Mouse (Mus musculus) pancreas, adult 10 weeks (tissue): ENCODE data around the gene Olfr578. TPM values are rescaled to one million over a fixed set of nuclear protein-coding genes. Genes with fewer than 3 reads are reported as not detected.

Experiments used
- polyA plus RNA-seq: library from polyadenylated mRNA; stranded (reverse); fragments of 350-450 nt; fragmentation: Illumina TruSeq; extraction: RNeasy Lipid Tissue Mini Kit (QIAGEN cat#74804); gene quantifications from one replicate; pipeline ENCODE4 v1.2.3, GENCODE M21; 2015; ENCODE audit warnings: low read depth, low replicate concordance; ENCODE audit not compliant: insufficient read depth

Gene Olfr578
- not detected for polyA plus RNA-seq

DNA sequence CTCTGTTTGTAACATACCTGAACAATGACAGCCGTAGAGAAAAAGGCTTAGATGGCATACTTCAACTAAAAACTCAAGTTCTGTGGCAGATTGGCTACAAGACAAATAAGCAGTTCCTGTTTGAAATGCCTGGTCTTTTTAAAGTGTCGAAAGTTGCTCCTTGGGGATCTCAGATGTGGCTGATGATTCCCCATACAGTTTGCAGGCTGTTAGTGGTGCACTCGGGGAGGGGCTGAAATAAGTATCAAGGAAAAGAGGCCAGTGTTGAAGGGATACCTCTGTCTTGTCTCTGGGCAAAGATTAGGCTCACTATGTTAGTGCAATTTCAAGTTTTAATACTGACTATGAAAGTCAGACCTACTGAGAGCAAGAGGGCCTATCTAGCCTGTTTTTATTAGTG is at the start of gene Olfr578:
Gene Olfr578, minus strand, starts transcription at position 101 of the 400 bp plus-strand sequence.

DNA sequence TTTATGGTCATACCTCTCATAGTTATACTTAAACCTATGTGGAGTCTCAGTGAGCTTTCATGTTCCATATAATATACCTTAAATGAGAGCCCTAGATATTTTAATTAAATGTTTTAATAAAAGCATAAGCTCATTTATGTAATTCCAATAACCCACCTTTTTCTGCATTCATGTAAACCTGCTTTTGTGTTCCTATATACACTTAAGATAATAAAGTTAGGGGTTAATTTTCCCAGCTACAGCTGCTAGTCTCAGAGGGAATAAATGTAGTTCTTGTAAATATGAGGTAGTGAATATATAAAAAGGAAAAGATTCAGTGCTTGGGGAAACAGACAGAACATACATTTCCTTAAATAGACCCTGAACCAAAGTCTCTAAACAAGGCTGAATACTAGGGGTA is 48.6 kb upstream of the Olfr578 start, which contains the start of gene Olfr582:
Gene Olfr582, plus strand, starts transcription at position 301 of the 400 bp plus-strand sequence.

DNA sequence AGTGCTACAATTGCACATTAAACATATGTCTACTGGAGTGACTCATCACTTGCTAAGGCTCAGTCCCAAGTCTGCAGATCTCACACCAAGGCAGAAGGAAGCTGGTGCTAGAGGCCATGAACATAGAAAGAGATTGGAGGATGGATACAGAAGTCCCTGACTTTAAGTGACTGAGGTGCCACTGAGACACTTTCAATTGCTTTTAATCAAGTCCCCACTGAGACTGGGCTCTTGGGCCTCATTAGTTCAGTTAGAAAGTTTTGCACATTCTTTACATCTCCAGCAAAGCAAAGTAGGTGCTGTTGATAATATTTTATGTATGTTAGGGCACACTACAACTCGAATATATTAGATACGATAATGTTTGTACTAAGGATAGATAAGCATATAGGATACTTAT is 13.3 kb downstream of the Olfr578 start, which contains the start of gene Olfr577:
Gene Olfr577, minus strand, starts transcription at position 101 of the 400 bp plus-strand sequence.

DNA sequence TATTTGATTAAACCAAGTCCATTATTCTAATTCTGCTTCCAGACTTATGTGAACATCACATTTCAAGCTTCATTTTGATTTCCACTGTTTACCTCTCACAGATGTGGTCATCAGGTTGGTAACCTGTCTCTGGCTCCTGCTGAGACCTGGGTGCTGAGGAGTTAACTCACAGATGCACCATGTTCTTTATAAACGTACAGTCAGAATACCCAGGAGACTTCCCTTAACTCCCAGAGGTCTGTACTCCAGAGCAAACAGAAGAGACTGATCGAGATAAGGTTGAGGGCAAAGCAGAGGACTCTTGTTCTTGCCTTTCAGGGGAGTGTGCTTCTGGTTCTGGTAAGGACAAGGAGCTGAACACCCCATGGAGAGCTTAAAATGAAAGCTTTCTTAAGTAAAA is 26.8 kb downstream of the Olfr578 start, which contains the start of gene Olfr576:
Gene Olfr576, plus strand, starts transcription at position 301 of the 400 bp plus-strand sequence.

DNA sequence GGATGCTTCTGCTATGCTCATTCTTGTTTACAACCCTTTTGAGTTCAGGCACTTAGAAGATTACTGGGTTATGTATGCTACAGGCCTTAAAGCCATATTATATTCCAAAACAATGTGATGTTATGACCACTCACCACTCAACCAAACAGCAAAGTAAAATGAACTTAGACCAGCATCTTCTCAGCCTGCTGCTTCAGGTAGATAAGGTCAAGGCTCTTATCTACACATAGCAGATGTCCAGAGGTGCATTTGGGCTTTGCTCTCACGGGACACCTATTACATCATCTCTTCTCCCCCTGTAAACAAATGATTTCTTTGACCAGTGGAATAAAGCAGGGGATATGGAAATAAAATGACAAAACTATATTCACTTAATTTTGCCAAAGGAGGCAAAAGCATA is 30.5 kb downstream of the Olfr578 start, which contains the start of gene Olfr575:
Gene Olfr575, minus strand, starts transcription at position 183 of the 400 bp plus-strand sequence.

DNA sequence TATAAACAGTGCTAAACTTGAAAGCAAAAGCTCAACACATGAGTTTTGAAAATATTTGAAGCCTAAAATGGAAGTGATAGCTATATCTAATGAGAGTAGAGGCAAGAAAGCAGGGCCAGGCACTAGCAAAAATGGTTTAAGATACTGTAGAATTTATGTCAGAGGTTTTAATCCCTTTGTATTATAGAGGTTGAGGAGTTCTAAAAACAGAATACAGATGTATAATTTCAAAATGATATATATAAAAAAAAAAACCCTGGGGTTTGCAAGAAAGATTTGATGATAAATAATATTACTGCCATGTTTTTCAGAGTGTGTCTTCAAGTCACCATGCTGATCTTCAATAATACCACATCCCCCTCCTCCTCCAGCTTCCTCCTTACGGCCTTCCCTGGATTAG is 41.0 kb downstream of the Olfr578 start, which contains the start of gene Olfr574:
Gene Olfr574, plus strand, starts transcription at position 301 of the 400 bp plus-strand sequence.

DNA sequence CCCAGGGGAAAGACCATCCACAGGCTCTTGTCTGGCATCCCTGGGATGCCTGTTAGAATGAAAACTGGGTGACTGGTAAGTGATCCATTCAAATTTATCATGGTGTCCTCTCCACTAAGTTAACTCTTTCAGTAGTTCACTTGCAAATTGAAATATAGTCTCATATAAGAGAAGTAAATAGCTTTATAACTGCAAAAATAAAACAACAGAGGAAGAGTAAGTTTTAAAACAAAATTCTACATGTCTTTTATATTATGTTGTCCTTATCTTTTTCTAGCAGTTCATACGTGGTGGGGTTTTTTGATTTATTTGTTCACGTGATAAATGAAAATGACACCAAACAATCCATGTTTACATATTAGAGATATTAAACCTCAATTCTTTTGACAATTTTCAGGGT is 46.6 kb downstream of the Olfr578 start, which contains the start of gene Olfr573-ps1:
Gene Olfr573-ps1, minus strand, starts transcription at position 101 of the 400 bp plus-strand sequence.

Other genes with a start within 250 kb of the Olfr578 start
- gene Olfr560, start 230.0 kb downstream of the Olfr578 start, polyA plus RNA-seq = not detected
- 2.1 TPM for gene Olfr78, start 229.9 kb downstream of the Olfr578 start, polyA plus RNA-seq
- gene Olfr561, start 218.1 kb downstream of the Olfr578 start, polyA plus RNA-seq = not detected
- gene Olfr564, start 185.8 kb downstream of the Olfr578 start, polyA plus RNA-seq = not detected
- gene Olfr566, start 130.6 kb downstream of the Olfr578 start, polyA plus RNA-seq = not detected
- not detected for gene Olfr568, start 112.2 kb downstream of the Olfr578 start, polyA plus RNA-seq
- not detected for gene Olfr569, start 98.4 kb downstream of the Olfr578 start, polyA plus RNA-seq
- not detected for gene Olfr570, start 94.7 kb downstream of the Olfr578 start, polyA plus RNA-seq
- not detected for gene Olfr571, start 71.8 kb downstream of the Olfr578 start, polyA plus RNA-seq
- gene Olfr572, start 64.9 kb downstream of the Olfr578 start, polyA plus RNA-seq = not detected
- not detected for gene Olfr573-ps1, start 46.7 kb downstream of the Olfr578 start, polyA plus RNA-seq
- gene Olfr574, start 40.9 kb downstream of the Olfr578 start, polyA plus RNA-seq = not detected
- not detected for gene Olfr575, start 30.5 kb downstream of the Olfr578 start, polyA plus RNA-seq
- not detected for gene Olfr576, start 26.7 kb downstream of the Olfr578 start, polyA plus RNA-seq
- not detected for gene Olfr577, start 13.4 kb downstream of the Olfr578 start, polyA plus RNA-seq
- not detected for gene Olfr582, start 48.7 kb upstream of the Olfr578 start, polyA plus RNA-seq
- not detected for gene Olfr583, start 62.0 kb upstream of the Olfr578 start, polyA plus RNA-seq
- gene Olfr584, start 92.6 kb upstream of the Olfr578 start, polyA plus RNA-seq = not detected
- gene Olfr585, start 108.4 kb upstream of the Olfr578 start, polyA plus RNA-seq = not detected
- gene Olfr586, start 136.3 kb upstream of the Olfr578 start, polyA plus RNA-seq = not detected
- gene Olfr588-ps1, start 151.6 kb upstream of the Olfr578 start, polyA plus RNA-seq = not detected
- gene Olfr589, start 167.0 kb upstream of the Olfr578 start, polyA plus RNA-seq = not detected
- not detected for gene Olfr591, start 189.0 kb upstream of the Olfr578 start, polyA plus RNA-seq
- not detected for gene Olfr592, start 195.5 kb upstream of the Olfr578 start, polyA plus RNA-seq
- not detected for gene Olfr593, start 222.5 kb upstream of the Olfr578 start, polyA plus RNA-seq
- not detected for gene Olfr594, start 227.7 kb upstream of the Olfr578 start, polyA plus RNA-seq